Mouse (Mus musculus) myocyte (in vitro differentiated cells): ENCODE measurements around the gene Gm49342.

Experiments used
- TCF12 ChIP-seq: IDR thresholded peaks from one replicate; pipeline ENCODE4 v1.6.1; 2011; ENCODE audit warnings: mild to moderate bottlenecking, control low read depth; ENCODE audit not compliant: poor library complexity, insufficient read depth, severe bottlenecking
- TCF3 ChIP-seq: IDR thresholded peaks from one replicate; pipeline ENCODE4 v1.6.1; 2011; ENCODE audit warnings: low read depth, control low read depth; ENCODE audit not compliant: insufficient read length
- USF1 ChIP-seq: IDR thresholded peaks from one replicate; pipeline ENCODE4 v1.6.1; 2011; ENCODE audit warnings: low read depth, mild to moderate bottlenecking, control low read depth, moderate library complexity

DNA sequence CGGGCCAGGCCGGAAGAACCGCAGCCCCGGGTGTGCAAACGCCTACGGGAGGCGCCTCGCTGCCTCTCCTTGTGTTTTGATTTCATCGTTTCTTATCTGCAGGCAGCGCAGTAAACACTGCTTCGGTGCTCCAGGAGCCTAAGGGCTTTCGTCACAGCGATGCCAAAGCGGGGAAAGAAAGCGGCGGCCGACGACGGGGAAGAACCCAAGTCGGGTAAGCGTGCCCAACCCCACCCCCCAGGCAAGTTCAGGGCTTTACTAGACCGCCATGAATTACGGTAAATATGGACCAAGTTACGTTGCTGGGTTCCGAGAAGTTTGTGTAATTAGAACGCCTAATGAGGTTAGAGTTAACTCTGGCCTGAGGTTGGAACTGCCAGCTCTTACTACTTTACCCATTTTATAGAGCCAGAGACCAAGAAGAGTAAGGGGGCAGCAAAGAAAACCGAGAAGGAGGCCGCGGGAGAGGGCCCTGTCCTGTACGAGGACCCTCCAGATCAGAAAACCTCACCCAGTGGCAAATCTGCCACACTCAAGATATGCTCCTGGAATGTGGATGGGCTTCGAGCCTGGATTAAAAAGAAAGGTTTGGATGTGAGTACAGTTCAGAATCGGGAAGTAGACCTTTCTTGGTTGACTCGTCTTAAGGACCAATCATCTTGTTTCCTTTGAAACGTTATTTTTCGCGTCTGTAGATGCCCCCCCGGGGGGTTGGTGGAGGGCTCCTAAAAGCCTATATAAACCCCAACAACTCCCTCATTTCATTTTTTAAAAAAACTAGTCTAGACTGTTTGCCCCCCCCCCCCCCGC is 19.0 kb upstream of the Gm49342 start:
- no peak for TF ChIP-seq TCF3
- no peak for TF ChIP-seq USF1
- TF ChIP-seq TCF12 = no peak
